Mouse (Mus musculus) cortical plate, adult 2 months (tissue): ENCODE measurements at regions not wholly inside any gene's neighbourhood (a gene's known extent, or its start where the extent isn't known, plus 50 kb on each side); places are given as distances from the start of the nearest gene placed in this dataset.

Experiments
- CTCF ChIP-seq: fragments of 200-500 bp; IDR thresholded peaks from 2 replicates; pipeline ENCODE4 v1.5.1; 2011; ENCODE audit warnings: mild to moderate bottlenecking, control low read depth, low read length; ENCODE audit not compliant: insufficient read depth; ENCODE audit errors: extremely low read depth
- POLR2A ChIP-seq: fragments of 200-500 bp; IDR thresholded peaks from 2 replicates; pipeline ENCODE4 v1.6.1; 2011; ENCODE audit warnings: mild to moderate bottlenecking, low read length, control low read depth; ENCODE audit not compliant: insufficient read depth; ENCODE audit errors: extremely low read depth

DNA sequence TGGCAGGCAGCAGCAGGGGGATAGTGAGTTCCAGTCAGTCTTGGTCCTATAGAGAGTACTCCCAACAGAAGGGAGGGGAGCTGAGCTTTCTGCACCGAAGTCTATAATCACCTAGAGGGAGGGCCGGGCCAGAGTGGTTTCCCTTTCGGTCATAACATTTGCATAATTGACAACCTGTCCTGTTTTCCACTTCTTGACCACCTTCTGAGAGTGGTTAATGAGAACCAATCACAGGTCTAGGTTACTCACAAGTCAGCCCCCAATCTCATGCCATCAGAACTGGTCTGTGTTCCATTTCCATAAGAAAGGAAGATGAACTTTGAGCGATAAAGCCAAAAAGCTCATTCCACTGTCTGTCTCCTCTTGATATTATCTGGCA, 611.9 kb downstream of the Zfp706 start:
- TF ChIP-seq CTCF (no peak), POLR2A (no peak)
